Mouse (Mus musculus) liver, adult 2 months (tissue): Measurements from ENCODE around the gene H2-DMa.
A peak's percentile ranks its signal among the peaks of the same experiment; 100 is the strongest.

Source experiments
- CTCF ChIP-seq: fragments of 200-500 bp; IDR thresholded peaks from 2 replicates; pipeline ENCODE4 v1.5.1; 2011; ENCODE audit warnings: low read depth, low read length, control low read depth
- POLR2A ChIP-seq: fragments of 200-500 bp; IDR thresholded peaks from 2 replicates; pipeline ENCODE4 v1.6.1; 2011; ENCODE audit warnings: low read length, control low read depth; ENCODE audit not compliant: insufficient read depth; ENCODE audit errors: extremely low read depth

DNA sequence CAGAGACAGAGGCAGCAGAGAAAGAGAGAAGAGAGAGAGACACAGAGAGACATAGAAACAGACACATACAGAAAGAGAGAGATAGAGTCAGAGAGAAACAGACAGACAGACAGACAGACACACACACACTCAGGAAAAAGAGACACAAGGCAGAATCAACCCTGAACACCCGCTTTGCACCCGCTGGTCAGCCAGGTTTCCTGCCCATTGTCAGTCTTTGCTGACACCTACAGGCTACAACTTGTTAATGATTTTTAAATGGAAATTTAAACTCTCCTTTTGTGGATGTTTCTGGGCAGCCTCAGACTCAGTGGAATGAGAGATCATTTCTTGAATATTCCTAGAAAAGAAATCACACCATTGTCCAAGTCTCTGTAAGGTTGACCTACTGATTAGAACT, 49.9 kb downstream of the H2-DMa start:
- TF ChIP-seq CTCF (peak; percentile 73), POLR2A (no peak)
